Mouse (Mus musculus): Measurements from ENCODE around the gene Gps2.

Gps2 gene

DNA sequence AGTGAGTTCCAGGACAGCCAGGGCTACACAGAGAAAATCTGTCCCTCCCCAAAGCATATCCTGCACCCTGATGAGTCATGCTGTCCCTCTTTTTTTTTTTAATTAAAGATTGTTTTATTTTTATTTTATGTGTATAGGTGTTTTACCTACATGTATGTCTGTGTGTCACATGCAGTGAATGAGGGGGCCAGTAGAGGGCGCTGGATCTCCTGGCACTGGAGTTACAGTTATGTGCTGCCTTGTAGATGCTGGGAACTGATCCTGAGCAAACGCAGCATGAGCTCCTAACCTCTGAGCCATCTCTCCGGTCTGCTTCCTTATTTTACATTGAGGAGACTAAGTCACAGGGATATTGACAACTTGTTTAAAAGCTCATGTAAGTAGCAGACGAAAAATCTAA is 30.6 kb upstream of the Gps2 start:
- in situ Hi-C loops (cut with MboI; ENCODE audit: low pct_unique_long_range_greater_than_20kb in 1 of 2, low sequenced_read_pairs in 2 of 2, unreplicated experiment in 1 of 2), result loop anchor here in 1 of 2 experiments (25.0 kb wide), 1 partner anchor 246 kb away; the partner anchor contains the start of gene Fxr2

DNA sequence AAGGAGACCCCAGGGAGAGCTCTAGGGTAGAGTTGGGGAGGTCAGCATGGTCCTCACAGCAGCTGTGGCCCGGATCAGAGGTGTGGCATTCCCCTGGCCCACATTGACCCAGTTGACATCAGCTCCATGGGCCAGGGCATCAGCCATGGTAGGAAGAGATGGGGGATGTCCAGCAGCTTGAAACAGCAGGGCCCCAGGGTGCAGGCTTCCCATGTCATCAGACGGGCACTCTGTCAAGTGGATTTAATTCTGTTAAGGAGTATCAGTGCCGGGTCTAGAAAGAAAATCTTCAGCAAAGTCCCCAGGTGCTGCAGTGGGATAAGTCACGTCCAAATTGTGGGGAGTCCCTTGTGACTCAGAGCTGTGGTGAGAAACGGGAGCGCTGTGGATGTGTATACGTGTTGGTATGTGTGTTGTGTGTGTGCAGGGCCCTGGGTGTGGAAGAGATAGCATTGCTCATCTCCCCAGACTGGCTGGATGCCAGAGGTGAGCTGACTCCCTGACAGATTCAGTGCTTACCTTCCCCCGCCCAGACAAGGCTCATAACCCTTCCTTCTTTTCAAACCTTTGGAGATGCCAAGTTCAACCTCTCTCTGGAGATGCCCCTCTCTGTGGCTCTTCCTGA is 30.0 kb upstream of the Gps2 start:
- in situ Hi-C loops (cut with MboI; ENCODE audit: low pct_unique_long_range_greater_than_20kb in 1 of 2, low sequenced_read_pairs in 2 of 2, unreplicated experiment in 1 of 2), result loop anchor here in 1 of 2 experiments (25.0 kb wide), 1 partner anchor 246 kb away; the partner anchor contains the start of gene Fxr2

DNA sequence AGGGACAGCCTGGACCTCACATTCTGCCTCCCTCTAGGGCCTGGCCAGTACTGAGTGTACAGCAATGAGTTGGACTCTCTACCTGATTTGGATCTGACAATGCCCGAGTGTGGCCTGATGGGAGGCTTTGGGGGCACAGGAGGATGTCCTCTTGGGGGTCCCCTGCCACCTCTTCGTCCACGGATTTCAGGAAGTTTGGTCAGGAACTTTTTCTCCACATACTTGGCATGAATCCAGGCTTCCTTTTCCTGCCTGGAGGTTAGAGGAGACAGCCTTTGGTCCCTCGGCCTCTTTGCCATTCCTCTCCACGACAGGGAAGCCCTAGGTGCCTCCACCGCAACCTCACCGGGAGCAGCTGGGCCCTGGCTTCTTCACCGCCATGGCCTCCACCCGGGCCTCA is 29.4 kb upstream of the Gps2 start:
- in situ Hi-C loops (cut with MboI; ENCODE audit: low pct_unique_long_range_greater_than_20kb in 1 of 2, low sequenced_read_pairs in 2 of 2, unreplicated experiment in 1 of 2), result loop anchor here in 1 of 2 experiments (25.0 kb wide), 1 partner anchor 247 kb away; the partner anchor contains the start of gene Fxr2

DNA sequence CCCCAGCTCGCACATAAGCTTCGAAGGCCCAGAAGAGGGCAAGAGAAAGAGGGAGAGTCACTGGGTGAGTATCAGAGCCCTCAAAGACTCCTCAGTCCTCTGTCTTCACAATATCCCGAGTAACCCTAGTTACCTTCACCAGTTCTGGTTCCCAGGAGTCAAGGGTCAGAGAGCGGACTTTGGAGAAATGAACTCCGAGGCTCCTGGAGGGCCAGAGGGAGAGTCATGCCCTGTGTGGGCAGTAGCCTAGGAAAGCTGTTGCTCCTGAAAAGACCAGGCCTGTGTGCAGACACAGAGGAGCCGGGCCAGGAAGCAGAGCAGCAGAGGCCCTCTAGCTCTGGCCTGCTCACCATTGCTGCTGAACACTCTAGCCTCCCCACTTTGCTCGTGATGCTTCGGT is 29.0 kb upstream of the Gps2 start:
- in situ Hi-C loops (cut with MboI; ENCODE audit: low pct_unique_long_range_greater_than_20kb in 1 of 2, low sequenced_read_pairs in 2 of 2, unreplicated experiment in 1 of 2), result loop anchor here in 1 of 2 experiments (25.0 kb wide), 1 partner anchor 247 kb away; the partner anchor contains the start of gene Fxr2

DNA sequence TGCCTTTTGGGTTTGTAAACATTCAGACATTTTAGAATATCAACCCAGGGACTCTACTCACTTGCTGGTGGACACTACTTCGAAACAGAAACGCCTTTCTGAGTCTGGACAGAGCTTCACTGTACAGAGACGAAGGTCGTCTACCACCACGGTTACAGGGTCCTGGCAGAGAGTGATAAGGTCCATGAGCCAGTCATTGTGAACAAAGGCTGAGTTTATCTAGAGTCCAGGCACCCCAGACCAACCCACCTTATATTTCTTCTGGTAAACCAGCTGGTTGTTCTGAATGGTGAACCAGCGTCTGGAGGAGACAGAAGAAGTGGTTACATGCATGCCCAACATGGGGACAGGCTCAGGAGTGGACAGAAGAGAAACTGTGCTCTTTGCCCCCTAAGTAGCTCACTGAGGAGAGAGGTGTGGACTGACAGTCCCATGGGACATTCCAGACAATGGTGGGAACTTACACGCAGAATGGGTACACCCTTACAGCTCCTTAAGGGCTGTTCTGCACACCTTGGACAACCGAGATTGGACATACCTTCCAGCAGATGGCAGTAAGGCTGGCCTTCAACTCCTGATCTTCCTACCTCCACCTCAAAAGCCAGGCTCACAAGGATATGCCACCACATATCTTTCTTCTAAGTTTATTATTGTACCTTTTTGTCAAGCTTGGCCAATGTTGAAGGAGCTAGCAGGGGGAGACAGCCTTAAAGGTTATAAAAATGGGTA is 26.6 kb upstream of the Gps2 start:
- in situ Hi-C loops (cut with MboI; ENCODE audit: low pct_unique_long_range_greater_than_20kb in 1 of 2, low sequenced_read_pairs in 2 of 2, unreplicated experiment in 1 of 2), result loop anchor here in 1 of 2 experiments (25.0 kb wide), 1 partner anchor 250 kb away; the partner anchor contains the start of gene Fxr2

DNA sequence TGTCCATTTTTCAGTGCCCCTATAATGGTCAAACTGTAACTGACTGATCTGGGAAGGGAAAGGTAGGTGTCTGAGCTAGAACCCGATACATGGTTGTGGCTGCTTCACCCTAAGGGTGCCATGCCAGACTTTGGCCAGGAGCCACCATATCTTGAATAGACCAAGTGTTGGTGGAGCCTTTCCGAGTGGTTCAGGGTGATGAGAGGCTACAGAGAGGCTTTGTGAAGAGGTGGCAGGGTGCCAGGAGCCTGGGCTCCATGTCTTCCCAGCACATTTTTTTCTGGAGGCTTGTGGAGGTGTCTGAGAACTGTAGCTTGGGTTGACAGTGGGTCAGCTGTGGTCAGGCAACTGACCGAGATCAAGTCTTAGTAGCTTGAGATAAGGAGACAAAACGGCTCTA is 22.2 kb upstream of the Gps2 start:
- in situ Hi-C loops (cut with MboI; ENCODE audit: low pct_unique_long_range_greater_than_20kb in 1 of 2, low sequenced_read_pairs in 2 of 2, unreplicated experiment in 1 of 2), result loop anchor here in 1 of 2 experiments (25.0 kb wide), 1 partner anchor 254 kb away; the partner anchor contains the start of gene Fxr2

GRCm38 (mm10) chr11:69894671-69895070 is 19.0 kb upstream of the Gps2 start:
- in situ Hi-C loops (cut with MboI; ENCODE audit: low pct_unique_long_range_greater_than_20kb in 1 of 2, low sequenced_read_pairs in 2 of 2, unreplicated experiment in 1 of 2), result loop anchor here in 1 of 2 experiments (25.0 kb wide), 1 partner anchor 257 kb away; the partner anchor contains the start of gene Fxr2

DNA sequence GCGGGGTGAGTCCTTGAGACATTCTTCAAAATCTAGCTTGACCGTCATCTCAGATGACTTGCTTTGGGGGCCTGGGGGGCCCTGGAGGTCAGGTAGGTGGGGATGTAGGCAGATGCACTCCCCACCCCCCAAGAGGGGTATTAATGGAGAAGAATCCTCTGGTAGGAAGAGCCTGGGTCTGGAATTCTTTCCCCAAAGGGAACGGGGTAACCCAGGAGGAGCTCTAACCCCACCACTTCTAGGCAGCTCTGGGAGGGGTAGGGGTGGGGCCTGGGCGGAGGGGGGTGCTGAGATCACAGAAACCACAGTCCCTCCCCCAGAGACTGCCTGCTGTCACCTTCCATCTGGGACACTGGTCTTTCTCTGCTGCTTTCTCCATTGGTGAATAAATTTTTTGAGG is 18.4 kb upstream of the Gps2 start, which contains the start of gene Acap1:
Acap1 (minus strand) TSS at position 249 of the 400 bp plus-strand sequence.
- in situ Hi-C loops (cut with MboI; ENCODE audit: low pct_unique_long_range_greater_than_20kb in 1 of 2, low sequenced_read_pairs in 2 of 2, unreplicated experiment in 1 of 2), result loop anchor here in 1 of 2 experiments (25.0 kb wide), 1 partner anchor 258 kb away; the partner anchor contains the start of gene Fxr2

DNA sequence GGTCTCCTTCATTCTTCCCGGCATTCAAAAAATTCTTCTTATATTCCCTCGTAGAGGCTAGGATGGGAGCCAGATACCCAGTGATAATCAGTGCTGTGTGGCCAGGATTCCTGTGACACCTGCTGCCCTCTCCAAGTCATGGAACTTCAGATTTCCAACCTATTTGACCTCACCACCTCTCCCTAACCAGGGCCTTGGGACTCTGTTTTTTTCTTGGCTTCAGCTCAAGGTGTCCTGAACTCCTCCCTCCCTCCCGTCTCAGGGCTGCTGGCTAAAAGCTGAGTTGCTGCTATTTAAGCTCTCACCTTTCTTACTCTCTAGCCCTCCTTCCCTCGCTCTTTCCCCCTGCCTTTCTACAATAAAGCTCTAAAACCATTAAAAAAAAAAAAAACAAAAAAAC is 13.8 kb upstream of the Gps2 start:
- in situ Hi-C loops (cut with MboI; ENCODE audit: low pct_unique_long_range_greater_than_20kb in 1 of 2, low sequenced_read_pairs in 2 of 2, unreplicated experiment in 1 of 2), result loop anchor here in 1 of 2 experiments (25.0 kb wide), 1 partner anchor 263 kb away; the partner anchor contains the start of gene Fxr2

- in situ Hi-C loops (cut with MboI; ENCODE audit: low pct_unique_long_range_greater_than_20kb in 1 of 2, low sequenced_read_pairs in 2 of 2, unreplicated experiment in 1 of 2), result no loop called here
Measured at GRCm38 (mm10) chr11:69900471-69901405, 12.9 kb upstream of the Gps2 start, which contains the start of the genes 2810408A11Rik and Neurl4. TSS of gene 2810408A11Rik (minus strand) at chr11:69900987. TSS of gene Neurl4 (plus strand) at chr11:69901072.

DNA sequence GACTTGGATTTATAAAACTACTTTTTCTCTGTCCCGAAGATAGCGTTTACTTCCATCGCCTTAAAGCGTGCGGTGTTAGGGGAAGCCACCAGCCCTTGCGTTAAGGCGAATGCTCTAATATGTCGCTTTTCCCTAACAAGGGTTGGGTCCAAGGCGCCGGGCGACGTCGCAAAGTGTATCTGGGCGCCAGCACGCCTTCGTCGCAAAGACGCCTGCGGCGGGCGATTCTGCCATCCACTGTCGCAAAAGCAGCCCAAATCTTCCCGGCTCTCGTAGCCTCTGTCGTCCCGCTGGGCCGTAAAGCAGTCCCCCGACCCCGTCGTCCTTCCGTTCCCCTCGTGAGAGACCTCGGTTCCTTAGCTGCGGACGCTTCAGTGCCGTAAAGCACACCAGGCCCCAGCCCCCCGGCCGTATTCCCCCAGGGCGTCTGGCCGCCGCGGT is 12.3 kb upstream of the Gps2 start:
- in situ Hi-C loops (cut with MboI; ENCODE audit: low pct_unique_long_range_greater_than_20kb in 1 of 2, low sequenced_read_pairs in 2 of 2, unreplicated experiment in 1 of 2), result no loop called here

- in situ Hi-C loops (cut with MboI; ENCODE audit: low pct_unique_long_range_greater_than_20kb in 1 of 2, low sequenced_read_pairs in 2 of 2, unreplicated experiment in 1 of 2), result no loop called here
Measured at GRCm38 (mm10) chr11:69901993-69902392, 11.7 kb upstream of the Gps2 start.

- in situ Hi-C loops (cut with MboI; ENCODE audit: low pct_unique_long_range_greater_than_20kb in 1 of 2, low sequenced_read_pairs in 2 of 2, unreplicated experiment in 1 of 2), result no loop called here
Measured at GRCm38 (mm10) chr11:69902972-69903371, 10.7 kb upstream of the Gps2 start.

GRCm38 (mm10) chr11:69904311-69904710 is 9.4 kb upstream of the Gps2 start:
- in situ Hi-C loops (cut with MboI; ENCODE audit: low pct_unique_long_range_greater_than_20kb in 1 of 2, low sequenced_read_pairs in 2 of 2, unreplicated experiment in 1 of 2), result no loop called here

DNA sequence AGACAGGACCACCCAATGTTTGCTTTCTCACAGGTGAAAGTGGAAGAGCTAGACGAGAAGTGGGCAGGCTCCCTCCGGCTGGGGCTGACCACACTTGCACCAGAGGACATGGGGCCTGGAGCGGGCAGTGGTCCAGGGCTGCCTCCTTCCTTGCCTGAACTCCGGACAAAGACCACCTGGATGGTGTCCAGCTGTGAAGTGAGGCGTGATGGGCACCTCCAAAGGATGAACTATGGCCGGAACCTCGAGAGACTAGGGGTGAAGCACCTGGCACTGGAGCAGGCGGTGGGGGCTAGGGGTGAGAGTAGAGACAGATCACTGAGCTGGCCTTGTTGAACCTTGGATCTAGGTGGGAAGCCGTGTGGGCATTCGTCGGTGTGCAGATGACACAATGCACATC is 5.0 kb upstream of the Gps2 start:
- in situ Hi-C loops (cut with MboI; ENCODE audit: low pct_unique_long_range_greater_than_20kb in 1 of 2, low sequenced_read_pairs in 2 of 2, unreplicated experiment in 1 of 2), result no loop called here

DNA sequence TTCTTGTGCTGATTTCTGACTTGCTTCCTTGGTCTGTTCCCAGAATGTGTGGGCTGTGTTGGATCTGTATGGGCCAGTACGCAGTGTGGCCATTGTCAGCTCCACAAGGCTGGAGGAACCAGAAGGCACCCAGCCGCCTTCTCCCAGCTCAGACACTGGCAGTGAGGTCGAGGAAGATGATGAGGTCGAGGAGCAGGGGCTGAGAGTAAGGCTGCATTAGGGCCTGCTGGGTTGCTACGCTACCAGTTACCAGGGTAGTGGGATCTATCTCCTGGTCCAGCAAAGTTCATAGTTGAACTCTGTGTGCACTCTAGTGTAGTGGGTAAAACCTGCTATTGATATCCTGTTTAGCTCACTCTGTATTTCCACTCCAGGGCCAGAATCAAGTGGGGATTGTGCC is 4.5 kb upstream of the Gps2 start:
- in situ Hi-C loops (cut with MboI; ENCODE audit: low pct_unique_long_range_greater_than_20kb in 1 of 2, low sequenced_read_pairs in 2 of 2, unreplicated experiment in 1 of 2), result no loop called here

GRCm38 (mm10) chr11:69910177-69910576 is 3.5 kb upstream of the Gps2 start:
- in situ Hi-C loops (cut with MboI; ENCODE audit: low pct_unique_long_range_greater_than_20kb in 1 of 2, low sequenced_read_pairs in 2 of 2, unreplicated experiment in 1 of 2), result no loop called here

Measured in mouse embryonic stem cell (cell line).